Mouse (Mus musculus): ENCODE results near the gene Trim30c. TPM values are rescaled to one million over a fixed set of nuclear protein-coding genes. Genes with fewer than 3 reads are reported as not detected.
A peak's percentile ranks its signal among the peaks of the same experiment; 100 is the strongest.

The Trim30c gene
- not detected in 2 replicates for polyA plus RNA-seq (2014; fragmentation: Nextera tagmentation; extraction: Ambion mirVana)

- H3K27me3 ChIP-seq (replicated peaks; ENCODE audit: control insufficient read depth, insufficient read depth, low read length), result no peaks in the 10 kb centered on the region
- H3K4me2 ChIP-seq (ENCODE audit: low read length), result no peak within 1 kb of the TSS
- no peaks in the 10 kb centered on the region for H3K36me3 ChIP-seq (ENCODE audit: control insufficient read depth, insufficient read depth, low read length)
- ATAC-seq (no peak), DNase-seq (ENCODE audit: low spot score) (no peak)
- no peak within 1 kb of the TSS for H3K4me3 ChIP-seq (ENCODE audit: low read depth, low read length)
- no peak within 1 kb of the TSS for H3K9ac ChIP-seq (ENCODE audit: low read length)
- no peaks in the 10 kb centered on the region for H3K9me3 ChIP-seq (replicated peaks; ENCODE audit: control insufficient read depth, low read length)
- WGBS, result 61% methylated on average over 1 of the region's 1 CpGs
- H3K27ac ChIP-seq (ENCODE audit: low read depth, low read length), result no peak within 1 kb of the TSS
- H3K4me1 ChIP-seq (ENCODE audit: control insufficient read depth, insufficient read depth, low read length), result no peaks in the 10 kb centered on the region
Measured at GRCm38 (mm10) chr7:104400698-104401097, at the start of gene Trim30c. Gene Trim30c (minus strand): TSS chr7:104400837.

- no peak for ATAC-seq
- H3K27me3 ChIP-seq (replicated peaks; ENCODE audit: control insufficient read depth, insufficient read depth, low read length), result no peaks in the 10 kb centered on the region
- 81% methylated on average over 2 of the region's 2 CpGs for WGBS
Measured at GRCm38 (mm10) chr7:104445961-104446645, 45.5 kb upstream of the Trim30c start.

GRCm38 (mm10) chr7:104404460-104404950 lies 3.9 kb upstream of the Trim30c start:
- no peaks in the 10 kb centered on the region for H3K4me1 ChIP-seq (ENCODE audit: control insufficient read depth, insufficient read depth, low read length)
- H3K9ac ChIP-seq (ENCODE audit: low read length), result no peak overlapping the region
- no peaks in the 10 kb centered on the region for H3K27me3 ChIP-seq (replicated peaks; ENCODE audit: control insufficient read depth, insufficient read depth, low read length)
- no peaks in the 10 kb centered on the region for H3K9me3 ChIP-seq (replicated peaks; ENCODE audit: control insufficient read depth, low read length)
- DNase-seq (ENCODE audit: low spot score), result no peak
- no peak overlapping the region for H3K27ac ChIP-seq (ENCODE audit: low read depth, low read length)
- no peak overlapping the region for H3K4me2 ChIP-seq (ENCODE audit: low read length)
- ATAC-seq, result no peak
- H3K36me3 ChIP-seq (ENCODE audit: control insufficient read depth, insufficient read depth, low read length), result no peaks in the 10 kb centered on the region
- WGBS, result 89% methylated on average over 3 of the region's 3 CpGs
- no peak overlapping the region for H3K4me3 ChIP-seq (ENCODE audit: low read depth, low read length)

More at GRCm38 (mm10) chr7:104445961-104446645, 45.5 kb upstream of the Trim30c start:
- H3K9ac ChIP-seq (ENCODE audit: low read length), result no peak overlapping the region
- H3K36me3 ChIP-seq (ENCODE audit: control insufficient read depth, insufficient read depth, low read length), result no peaks in the 10 kb centered on the region
- H3K4me3 ChIP-seq (ENCODE audit: low read depth, low read length), result no peak overlapping the region
- DNase-seq (ENCODE audit: low spot score), result peak; percentile 0
- no peaks in the 10 kb centered on the region for H3K9me3 ChIP-seq (replicated peaks; ENCODE audit: control insufficient read depth, low read length)
- H3K4me1 ChIP-seq (ENCODE audit: control insufficient read depth, insufficient read depth, low read length), result no peaks in the 10 kb centered on the region
- H3K27ac ChIP-seq (ENCODE audit: low read depth, low read length), result no peak overlapping the region
- no peak overlapping the region for H3K4me2 ChIP-seq (ENCODE audit: low read length)

GRCm38 (mm10) chr7:104401140-104401539 lies 503 bp upstream of the Trim30c start:
- H3K9ac ChIP-seq (ENCODE audit: low read length), result no peak overlapping the region
- H3K27ac ChIP-seq (ENCODE audit: low read depth, low read length), result no peak overlapping the region
- H3K36me3 ChIP-seq (ENCODE audit: control insufficient read depth, insufficient read depth, low read length), result no peaks in the 10 kb centered on the region
- H3K4me2 ChIP-seq (ENCODE audit: low read length), result no peak overlapping the region
- no peaks in the 10 kb centered on the region for H3K27me3 ChIP-seq (replicated peaks; ENCODE audit: control insufficient read depth, insufficient read depth, low read length)
- no peaks in the 10 kb centered on the region for H3K9me3 ChIP-seq (replicated peaks; ENCODE audit: control insufficient read depth, low read length)
- H3K4me3 ChIP-seq (ENCODE audit: low read depth, low read length), result no peak overlapping the region
- DNase-seq (ENCODE audit: low spot score) (no peak), ATAC-seq (no peak)
- no peaks in the 10 kb centered on the region for H3K4me1 ChIP-seq (ENCODE audit: control insufficient read depth, insufficient read depth, low read length)

GRCm38 (mm10) chr7:104398492-104398891 lies 2.1 kb downstream of the Trim30c start:
- Histone ChIP-seq H3K4me2 (ENCODE audit: low read length) (no peak overlapping the region), H3K4me3 (ENCODE audit: low read depth, low read length) (no peak overlapping the region), H3K4me1 (ENCODE audit: control insufficient read depth, insufficient read depth, low read length) (no peaks in the 10 kb centered on the region), H3K9ac (ENCODE audit: low read length) (no peak overlapping the region), H3K27ac (ENCODE audit: low read depth, low read length) (no peak overlapping the region), H3K36me3 (ENCODE audit: control insufficient read depth, insufficient read depth, low read length) (no peaks in the 10 kb centered on the region), H3K9me3 (replicated peaks; ENCODE audit: control insufficient read depth, low read length) (no peaks in the 10 kb centered on the region), H3K27me3 (replicated peaks; ENCODE audit: control insufficient read depth, insufficient read depth, low read length) (no peaks in the 10 kb centered on the region)
- ATAC-seq (no peak), DNase-seq (ENCODE audit: low spot score) (no peak)
- 51% methylated on average over 1 of the region's 1 CpGs for WGBS

GRCm38 (mm10) chr7:104369736-104370414 lies 30.8 kb downstream of the Trim30c start, which contains the start of gene Trim30b:
Gene Trim30b (minus strand): TSS chr7:104369884.
- DNase-seq (ENCODE audit: low spot score), result no peak
- no peaks in the 10 kb centered on the region for H3K36me3 ChIP-seq (ENCODE audit: control insufficient read depth, insufficient read depth, low read length)
- no peak within 1 kb of the TSS for H3K4me3 ChIP-seq (ENCODE audit: low read depth, low read length)
- no peak within 1 kb of the TSS for H3K9ac ChIP-seq (ENCODE audit: low read length)
- WGBS, result 75% methylated on average over 1 of the region's 1 CpGs
- no peaks in the 10 kb centered on the region for H3K4me1 ChIP-seq (ENCODE audit: control insufficient read depth, insufficient read depth, low read length)
- no peaks in the 10 kb centered on the region for H3K9me3 ChIP-seq (replicated peaks; ENCODE audit: control insufficient read depth, low read length)
- no peak within 1 kb of the TSS for H3K27ac ChIP-seq (ENCODE audit: low read depth, low read length)
- no peak within 1 kb of the TSS for H3K4me2 ChIP-seq (ENCODE audit: low read length)
- no peaks in the 10 kb centered on the region for H3K27me3 ChIP-seq (replicated peaks; ENCODE audit: control insufficient read depth, insufficient read depth, low read length)
- no peak for ATAC-seq

GRCm38 (mm10) chr7:104366339-104366738 lies 34.3 kb downstream of the Trim30c start:
- H3K9ac ChIP-seq (ENCODE audit: low read length), result no peak overlapping the region
- H3K27me3 ChIP-seq (replicated peaks; ENCODE audit: control insufficient read depth, insufficient read depth, low read length), result no peaks in the 10 kb centered on the region
- H3K4me2 ChIP-seq (ENCODE audit: low read length), result no peak overlapping the region
- ATAC-seq, result no peak
- no peak for DNase-seq (ENCODE audit: low spot score)
- no peak overlapping the region for H3K27ac ChIP-seq (ENCODE audit: low read depth, low read length)
- H3K36me3 ChIP-seq (ENCODE audit: control insufficient read depth, insufficient read depth, low read length), result no peaks in the 10 kb centered on the region
- H3K4me1 ChIP-seq (ENCODE audit: control insufficient read depth, insufficient read depth, low read length), result no peaks in the 10 kb centered on the region
- H3K9me3 ChIP-seq (replicated peaks; ENCODE audit: control insufficient read depth, low read length), result no peaks in the 10 kb centered on the region
- H3K4me3 ChIP-seq (ENCODE audit: low read depth, low read length), result no peak overlapping the region

- DNase-seq (ENCODE audit: low spot score) (no peak), ATAC-seq (no peak)
- 71% methylated on average over 2 of the region's 2 CpGs for WGBS
- H3K4me3 ChIP-seq (ENCODE audit: low read depth, low read length), result no peak overlapping the region
- H3K9me3 ChIP-seq (replicated peaks; ENCODE audit: control insufficient read depth, low read length), result no peaks in the 10 kb centered on the region
- no peak overlapping the region for H3K9ac ChIP-seq (ENCODE audit: low read length)
- H3K27ac ChIP-seq (ENCODE audit: low read depth, low read length), result no peak overlapping the region
- no peaks in the 10 kb centered on the region for H3K4me1 ChIP-seq (ENCODE audit: control insufficient read depth, insufficient read depth, low read length)
- H3K36me3 ChIP-seq (ENCODE audit: control insufficient read depth, insufficient read depth, low read length), result no peaks in the 10 kb centered on the region
- H3K4me2 ChIP-seq (ENCODE audit: low read length), result no peak overlapping the region; the same call in 1 of the 2 replicates
- H3K27me3 ChIP-seq (replicated peaks; ENCODE audit: control insufficient read depth, insufficient read depth, low read length), result no peaks in the 10 kb centered on the region
Measured at GRCm38 (mm10) chr7:104353600-104353967, 47.1 kb downstream of the Trim30c start.
